Mouse (Mus musculus) heart, adult 2 months (tissue): ENCODE results near the gene Dctpp1.

Source experiments
- CTCF ChIP-seq: fragments of 200-600 bp; IDR thresholded peaks from 2 replicates; pipeline ENCODE4 v1.8.1; 2022; ENCODE audit warnings: antibody characterized with exemption, mild to moderate bottlenecking, moderate library complexity
- EP300 ChIP-seq: fragments of 200-500 bp; IDR thresholded peaks from 2 replicates; pipeline ENCODE4 v1.6.1; 2011; ENCODE audit warnings: low read depth, low read length, control low read depth; ENCODE audit not compliant: insufficient read depth
- POLR2A ChIP-seq: fragments of 200-500 bp; IDR thresholded peaks from 2 replicates; pipeline ENCODE4 v1.6.1; 2011; ENCODE audit warnings: mild to moderate bottlenecking, low read depth, low read length, control low read depth; ENCODE audit not compliant: insufficient read depth

DNA sequence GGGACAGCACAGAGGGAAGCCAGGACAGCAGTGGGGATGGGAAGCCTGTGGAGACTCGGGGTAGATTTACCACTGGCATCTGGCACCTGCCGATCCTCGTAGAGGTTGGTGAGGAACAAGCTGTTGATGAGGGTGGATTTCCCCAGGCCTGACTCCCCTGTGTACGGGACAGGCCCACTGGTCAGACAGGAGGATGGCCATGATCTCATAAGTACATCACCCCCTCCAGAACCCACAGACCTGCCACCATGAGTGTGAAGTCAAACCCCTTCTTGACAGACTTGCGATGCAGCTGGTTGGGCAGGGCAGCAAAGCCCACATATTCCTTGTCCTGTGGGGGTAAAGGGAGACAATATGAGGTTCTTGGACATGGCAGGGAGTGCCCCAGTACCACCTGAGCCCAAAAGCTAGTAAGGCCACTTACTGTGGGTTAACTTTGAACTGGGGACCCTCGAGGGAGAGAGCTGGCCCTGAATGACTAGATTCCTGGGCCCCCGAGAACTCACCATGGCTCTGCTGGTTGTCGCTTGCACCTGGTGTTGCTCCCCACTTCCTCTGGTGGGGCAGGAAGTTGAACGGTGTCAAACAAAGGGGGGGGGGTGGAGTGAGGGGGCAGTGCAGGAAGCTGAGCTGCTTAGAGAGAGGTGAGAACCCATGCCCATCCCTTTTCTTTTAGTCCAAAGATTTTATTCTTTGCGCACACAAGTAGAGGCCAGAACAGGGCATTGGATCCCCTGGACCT is 42.4 kb downstream of the Dctpp1 start:
- TF ChIP-seq CTCF, result no peak
- no peak for TF ChIP-seq POLR2A
- TF ChIP-seq EP300, result no peak
